Mouse (Mus musculus): ENCODE measurements around the gene Rasl11a. TPM values are rescaled to one million over a fixed set of nuclear protein-coding genes. Genes with fewer than 3 reads are reported as not detected.

Gene Rasl11a
- polyA plus RNA-seq, 1 experiment from 2014 or later: 15.1 TPM

DNA sequence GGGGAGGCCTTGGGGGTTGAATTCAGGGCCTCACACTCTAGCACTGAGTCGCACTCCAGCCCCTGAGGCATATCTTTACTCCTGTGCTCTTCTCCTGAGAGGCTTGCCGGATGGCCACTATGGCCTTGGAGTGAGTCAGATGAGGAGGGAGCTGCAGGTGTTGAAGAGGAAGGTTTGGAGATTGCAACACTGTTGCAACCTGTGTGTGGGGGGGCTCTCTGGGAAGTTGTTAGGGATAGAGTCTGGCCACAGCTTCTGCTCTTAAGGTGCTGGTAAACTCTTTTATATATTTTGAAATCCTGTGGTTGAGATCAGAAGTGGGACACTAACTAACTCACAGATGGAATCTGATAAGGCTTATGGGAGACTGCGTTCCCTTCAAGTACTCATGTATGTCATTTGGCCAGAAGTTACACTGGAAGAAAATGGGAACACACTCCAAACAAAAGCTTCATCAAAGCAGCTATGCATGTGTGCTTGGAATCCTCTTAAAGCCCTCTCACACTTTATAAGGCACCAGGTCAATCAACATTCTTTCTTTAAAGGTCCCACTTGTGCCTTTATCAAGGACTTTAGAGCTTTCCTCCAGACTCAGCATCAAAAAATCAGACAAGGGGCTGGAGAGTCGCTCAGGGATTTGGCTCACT lies 4.2 kb downstream of the Rasl11a start:
- no peaks in the 10 kb centered on the region for H3K36me3 ChIP-seq
- H3K27ac ChIP-seq: no peak overlapping the region
- H3K9me3 ChIP-seq: no peaks in the 10 kb centered on the region
- 86% methylated on average over 4 of the region's 4 CpGs for WGBS
- no peak for DNase-seq (ENCODE audit: low spot score)
- peaks cover 16% of the 10 kb centered on the region for H3K4me1 ChIP-seq
- H3K27me3 ChIP-seq (ENCODE audit: insufficient read depth, poor library complexity, severe bottlenecking): no peaks in the 10 kb centered on the region
- no peak overlapping the region for H3K4me3 ChIP-seq

DNA sequence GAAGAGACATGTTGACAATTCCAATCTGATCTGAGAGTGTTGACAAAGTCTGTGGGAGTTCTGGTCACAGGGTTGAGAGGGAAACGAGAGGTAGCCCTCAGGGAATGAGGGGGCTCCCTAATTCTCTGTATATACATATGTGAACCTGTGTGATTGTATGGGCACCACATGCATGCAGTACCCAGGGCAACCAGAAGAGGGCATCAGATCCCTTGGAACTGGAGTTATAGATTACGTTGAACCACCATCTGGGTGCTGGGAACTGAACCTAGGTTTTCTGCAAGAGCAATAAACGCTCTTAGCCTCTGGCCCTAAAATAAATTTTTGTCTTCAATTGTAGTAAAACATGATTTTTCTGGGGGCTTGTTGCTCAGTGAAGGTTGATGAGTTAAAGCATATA lies 11.2 kb downstream of the Rasl11a start:
- 79% methylated on average over 3 of the region's 3 CpGs for WGBS
- Histone ChIP-seq H3K4me1 (no peaks in the 10 kb centered on the region), H3K36me3 (no peaks in the 10 kb centered on the region), H3K27ac (no peak overlapping the region), H3K27me3 (ENCODE audit: insufficient read depth, poor library complexity, severe bottlenecking) (no peaks in the 10 kb centered on the region), H3K4me3 (no peak overlapping the region), H3K9me3 (no peaks in the 10 kb centered on the region)
- DNase-seq (ENCODE audit: low spot score): no peak

DNA sequence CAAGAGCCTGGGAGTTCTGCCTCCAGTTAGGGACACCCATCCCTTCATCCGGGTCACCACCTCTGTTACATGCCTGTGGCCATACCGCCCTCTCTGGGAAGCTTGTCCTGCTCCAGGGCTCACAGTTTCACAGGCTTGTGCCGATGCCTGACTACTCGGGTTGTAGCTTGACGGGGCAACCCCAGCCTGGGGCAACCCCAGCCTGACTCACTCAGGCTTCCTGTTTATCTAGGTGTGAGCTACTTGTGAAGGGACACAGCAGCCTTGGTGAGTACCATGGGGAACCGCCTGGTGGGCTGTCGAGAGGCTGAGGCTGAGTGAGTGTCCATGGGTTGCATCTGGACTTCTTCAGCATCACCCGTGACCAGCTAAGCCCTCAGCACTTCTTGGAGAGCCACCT lies 12.7 kb downstream of the Rasl11a start:
- H3K4me1 ChIP-seq: no peaks in the 10 kb centered on the region
- H3K9me3 ChIP-seq: no peaks in the 10 kb centered on the region
- 59% methylated on average over 8 of the region's 8 CpGs for WGBS
- H3K4me3 ChIP-seq: no peak overlapping the region
- H3K27me3 ChIP-seq (ENCODE audit: insufficient read depth, poor library complexity, severe bottlenecking): no peaks in the 10 kb centered on the region
- H3K36me3 ChIP-seq: no peaks in the 10 kb centered on the region
- H3K27ac ChIP-seq: no peak overlapping the region
- no peak for DNase-seq (ENCODE audit: low spot score)

DNA sequence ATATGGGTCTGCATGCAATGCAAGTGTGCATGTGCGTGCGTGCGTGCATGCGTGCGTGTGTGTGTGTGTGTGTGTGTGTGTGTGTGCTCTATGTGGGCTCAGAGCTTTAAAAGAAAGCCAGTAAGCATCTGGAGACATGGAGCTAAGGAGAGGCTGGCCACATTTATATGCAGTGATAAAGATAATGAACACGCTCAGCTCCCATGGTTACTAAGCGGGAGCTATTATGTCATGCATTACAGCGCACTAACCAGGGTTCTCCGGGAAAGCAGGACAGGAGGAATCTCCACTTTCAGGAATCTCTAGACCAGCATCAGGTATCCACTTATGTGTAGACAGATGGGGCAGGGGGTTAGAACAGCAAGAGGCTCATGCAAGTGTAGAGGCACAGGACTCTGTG lies 13.9 kb downstream of the Rasl11a start:
- no peak for DNase-seq (ENCODE audit: low spot score)
- no peaks in the 10 kb centered on the region for H3K27me3 ChIP-seq (ENCODE audit: insufficient read depth, poor library complexity, severe bottlenecking)
- no peaks in the 10 kb centered on the region for H3K36me3 ChIP-seq
- no peaks in the 10 kb centered on the region for H3K9me3 ChIP-seq
- no peak overlapping the region for H3K27ac ChIP-seq
- no peaks in the 10 kb centered on the region for H3K4me1 ChIP-seq
- 89% methylated on average over 9 of the region's 9 CpGs for WGBS
- no peak overlapping the region for H3K4me3 ChIP-seq

DNA sequence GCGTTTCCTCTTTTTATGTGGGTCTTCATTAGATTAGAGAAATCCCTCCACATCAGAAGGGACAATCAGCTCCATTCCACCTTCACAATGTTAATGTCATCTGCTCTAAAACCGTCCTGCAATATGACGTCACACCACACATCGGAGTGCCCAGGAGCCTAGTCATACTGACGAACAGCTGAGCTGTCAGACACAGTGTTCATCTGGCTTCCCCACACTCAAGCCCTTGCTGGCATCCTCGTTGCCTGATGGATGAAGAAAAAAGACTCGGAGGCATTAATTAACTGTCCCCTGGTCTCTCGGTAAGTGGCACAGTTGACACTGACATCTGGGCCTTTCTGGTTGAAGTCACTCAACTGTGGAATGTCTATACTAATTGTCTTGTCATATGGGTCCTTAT lies 14.4 kb downstream of the Rasl11a start:
- no peaks in the 10 kb centered on the region for H3K9me3 ChIP-seq
- WGBS: 78% methylated on average over 8 of the region's 8 CpGs

DNA sequence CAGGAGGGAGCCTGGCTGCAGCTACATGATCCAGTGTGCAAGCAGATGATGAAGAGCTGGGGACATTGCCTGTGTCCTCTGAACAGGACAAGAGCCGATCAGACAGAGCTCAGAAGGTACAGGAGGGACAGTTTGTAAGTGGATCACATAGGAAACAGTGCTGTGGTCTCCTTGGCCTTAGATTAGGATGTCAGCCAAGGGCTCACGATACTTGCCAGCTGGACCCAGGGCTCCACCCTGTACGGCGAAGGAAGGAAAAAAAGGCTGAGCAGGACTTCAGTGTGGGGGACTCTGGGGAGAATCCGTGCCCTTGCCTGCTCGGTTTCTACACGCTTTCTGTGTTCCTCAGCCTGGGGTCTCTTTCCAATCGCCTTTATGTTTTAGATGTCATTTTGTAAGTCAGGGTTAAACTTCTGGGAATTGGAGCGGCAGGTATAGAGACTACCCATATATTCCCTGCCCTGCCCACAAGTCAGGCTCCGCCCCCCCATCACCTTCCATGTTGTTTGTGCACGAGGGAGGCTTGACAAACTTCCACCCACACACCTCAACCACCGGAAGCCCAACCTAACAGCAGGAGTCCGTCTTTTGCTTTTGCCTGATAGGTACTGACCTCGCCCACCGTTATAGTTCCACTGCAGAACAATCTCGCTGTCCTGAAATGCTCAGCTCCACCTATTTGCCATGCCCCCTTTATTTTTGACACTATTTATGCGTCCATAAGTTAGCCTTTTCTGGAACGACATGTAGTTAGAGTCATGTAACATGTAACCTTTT lies 15.5 kb downstream of the Rasl11a start:
- Histone ChIP-seq H3K27me3 (ENCODE audit: insufficient read depth, poor library complexity, severe bottlenecking) (no peaks in the 10 kb centered on the region), H3K4me3 (no peak overlapping the region), H3K27ac (no peak overlapping the region), H3K4me1 (no peaks in the 10 kb centered on the region), H3K9me3 (no peaks in the 10 kb centered on the region), H3K36me3 (no peaks in the 10 kb centered on the region)
- DNase-seq (ENCODE audit: low spot score): no peak
- 74% methylated on average over 18 of the region's 18 CpGs for WGBS

More for the DNA sequence above, 14.4 kb downstream of the Rasl11a start:
- no peaks in the 10 kb centered on the region for H3K27me3 ChIP-seq (ENCODE audit: insufficient read depth, poor library complexity, severe bottlenecking)
- no peaks in the 10 kb centered on the region for H3K4me1 ChIP-seq
- no peaks in the 10 kb centered on the region for H3K36me3 ChIP-seq
- DNase-seq (ENCODE audit: low spot score): no peak
- H3K27ac ChIP-seq: no peak overlapping the region
- no peak overlapping the region for H3K4me3 ChIP-seq

DNA sequence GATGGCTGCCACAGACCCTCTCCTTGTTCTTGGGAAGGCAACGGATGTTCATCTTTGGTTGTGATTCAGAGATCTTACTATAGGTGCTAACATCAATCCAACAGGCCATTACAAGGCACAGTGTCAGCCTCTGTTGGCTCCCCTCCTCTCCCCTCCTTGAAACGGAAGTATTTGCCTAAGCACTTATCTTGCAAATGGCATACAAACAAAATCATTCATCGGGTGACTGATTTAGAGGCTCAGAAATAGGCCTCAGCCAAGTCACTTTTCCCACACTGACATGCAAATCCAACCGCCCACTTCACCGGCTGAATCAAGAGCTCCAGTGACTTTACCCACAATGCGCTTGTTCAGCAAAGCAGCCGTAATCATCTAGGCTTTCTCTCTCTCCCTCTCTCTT lies 16.7 kb downstream of the Rasl11a start:
- WGBS: 46% methylated on average over 7 of the region's 7 CpGs
- Histone ChIP-seq H3K9me3 (no peaks in the 10 kb centered on the region), H3K27ac (no peak overlapping the region), H3K4me3 (no peak overlapping the region), H3K36me3 (no peaks in the 10 kb centered on the region), H3K4me1 (no peaks in the 10 kb centered on the region), H3K27me3 (ENCODE audit: insufficient read depth, poor library complexity, severe bottlenecking) (no peaks in the 10 kb centered on the region)
- DNase-seq (ENCODE audit: low spot score): no peak

DNA sequence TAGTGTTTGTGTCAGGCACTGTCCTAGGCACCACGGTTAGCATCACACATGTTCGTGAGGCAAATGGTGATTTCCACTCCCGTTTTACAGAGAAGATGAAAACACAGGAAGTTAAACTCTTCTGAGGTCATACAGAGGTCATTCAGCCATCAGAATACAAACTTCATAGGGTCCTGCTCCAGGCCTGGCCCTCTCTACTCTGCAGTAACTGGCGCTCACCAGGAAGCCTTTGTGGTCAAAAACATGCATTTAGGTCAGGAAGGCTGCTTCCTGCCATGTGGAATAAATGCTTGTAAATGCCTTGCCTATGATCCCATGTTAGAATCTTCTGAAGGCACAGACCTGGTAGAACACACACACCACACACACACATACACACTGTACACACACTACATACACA lies 20.6 kb downstream of the Rasl11a start:
- Histone ChIP-seq H3K4me3 (no peak overlapping the region), H3K9me3 (no peaks in the 10 kb centered on the region), H3K4me1 (peaks cover 16% of the 10 kb centered on the region), H3K27ac (no peak overlapping the region), H3K27me3 (ENCODE audit: insufficient read depth, poor library complexity, severe bottlenecking) (no peaks in the 10 kb centered on the region), H3K36me3 (no peaks in the 10 kb centered on the region)
- DNase-seq (ENCODE audit: low spot score): no peak
- WGBS: 70% methylated on average over 4 of the region's 4 CpGs

DNA sequence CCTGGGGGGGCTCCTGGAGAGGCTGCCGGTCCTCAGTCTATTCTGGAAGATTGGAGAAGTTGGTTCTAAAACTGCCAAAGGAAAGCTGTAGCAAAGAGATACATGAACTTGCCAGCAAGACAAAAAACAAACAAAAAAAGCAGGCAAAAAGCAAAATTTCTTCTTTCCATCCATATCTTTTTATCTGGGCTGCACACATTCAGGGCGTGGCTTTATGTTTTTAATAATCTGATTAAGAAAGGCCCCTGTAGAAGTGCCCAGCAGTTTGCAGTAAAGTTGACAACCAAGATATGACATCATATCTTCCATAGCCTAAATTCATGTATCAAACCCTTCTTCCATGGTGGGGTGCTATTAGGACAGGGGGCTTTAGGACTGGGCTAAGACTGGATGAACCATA lies 21.4 kb downstream of the Rasl11a start:
- no peaks in the 10 kb centered on the region for H3K36me3 ChIP-seq
- no peak for DNase-seq (ENCODE audit: low spot score)
- no peaks in the 10 kb centered on the region for H3K9me3 ChIP-seq
- no peak overlapping the region for H3K4me3 ChIP-seq
- peaks cover 16% of the 10 kb centered on the region for H3K4me1 ChIP-seq
- no peak overlapping the region for H3K27ac ChIP-seq
- H3K27me3 ChIP-seq (ENCODE audit: insufficient read depth, poor library complexity, severe bottlenecking): no peaks in the 10 kb centered on the region
- WGBS: 89% methylated on average over 2 of the region's 2 CpGs

DNA sequence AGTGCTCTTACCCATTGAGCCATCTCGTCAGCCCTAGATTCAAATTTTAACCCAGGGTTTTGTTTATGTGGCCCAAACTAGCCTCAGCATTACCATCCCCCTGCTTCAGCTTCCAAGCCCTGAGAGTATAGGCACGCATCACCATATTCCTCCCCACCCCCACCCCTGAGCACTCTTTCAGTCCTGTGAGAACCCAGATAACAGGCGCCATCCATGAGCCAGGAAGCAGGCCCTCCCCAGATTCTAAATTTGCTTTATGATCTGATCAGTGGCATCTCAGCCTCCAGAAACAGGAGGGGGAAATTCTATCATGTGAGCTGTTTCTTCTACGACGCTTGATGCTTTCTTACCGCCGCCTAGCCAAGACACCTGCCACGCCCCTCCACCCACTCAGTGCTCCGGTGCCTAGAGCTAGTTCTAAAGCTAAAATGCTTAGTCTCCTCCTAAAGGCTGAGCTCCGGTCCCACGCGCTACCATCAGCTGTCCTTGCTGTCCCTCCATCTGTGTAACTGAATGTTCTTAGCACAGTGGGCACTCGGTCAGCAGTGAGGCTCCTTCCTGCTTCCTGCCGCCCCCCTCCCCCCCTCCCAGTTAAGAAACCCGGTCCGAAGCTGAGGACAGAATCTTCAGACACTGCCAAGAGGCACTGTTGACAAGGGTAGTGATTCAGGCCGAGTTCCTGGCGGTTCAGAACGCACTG lies 22.5 kb downstream of the Rasl11a start:
- Histone ChIP-seq H3K4me3 (peak overlapping the region; percentile 54), H3K4me1 (peaks cover 16% of the 10 kb centered on the region), H3K27ac (peak overlapping the region; percentile 83), H3K36me3 (no peaks in the 10 kb centered on the region), H3K9me3 (no peaks in the 10 kb centered on the region), H3K27me3 (ENCODE audit: insufficient read depth, poor library complexity, severe bottlenecking) (no peaks in the 10 kb centered on the region)
- 4% methylated on average over 19 of the region's 19 CpGs for WGBS
- no peak for DNase-seq (ENCODE audit: low spot score)

DNA sequence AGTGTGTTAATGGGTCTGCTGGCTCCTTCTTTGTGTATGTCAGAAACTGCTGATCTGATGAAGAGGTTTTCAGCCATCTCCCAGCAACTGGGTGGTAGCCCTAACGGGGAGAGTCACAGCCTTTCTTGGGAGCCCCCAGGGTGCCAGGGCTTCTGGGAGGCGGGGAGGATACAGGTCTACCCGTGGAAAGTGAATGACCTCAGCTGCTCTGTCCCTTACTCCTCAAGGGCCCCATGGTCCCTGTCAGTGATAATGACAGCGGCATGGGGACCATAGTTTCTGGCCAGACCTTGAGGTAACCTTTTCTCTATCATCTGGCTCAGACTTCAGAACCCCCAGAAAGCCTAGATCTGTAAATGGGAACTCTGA lies 23.1 kb downstream of the Rasl11a start:
- H3K27ac ChIP-seq: peak overlapping the region; percentile 83
- no peak for DNase-seq (ENCODE audit: low spot score)
- H3K27me3 ChIP-seq (ENCODE audit: insufficient read depth, poor library complexity, severe bottlenecking): no peaks in the 10 kb centered on the region
- peak overlapping the region; percentile 54 for H3K4me3 ChIP-seq
- peaks cover 16% of the 10 kb centered on the region for H3K4me1 ChIP-seq
- H3K36me3 ChIP-seq: no peaks in the 10 kb centered on the region
- WGBS: 1% methylated on average over 4 of the region's 4 CpGs
- H3K9me3 ChIP-seq: no peaks in the 10 kb centered on the region

DNA sequence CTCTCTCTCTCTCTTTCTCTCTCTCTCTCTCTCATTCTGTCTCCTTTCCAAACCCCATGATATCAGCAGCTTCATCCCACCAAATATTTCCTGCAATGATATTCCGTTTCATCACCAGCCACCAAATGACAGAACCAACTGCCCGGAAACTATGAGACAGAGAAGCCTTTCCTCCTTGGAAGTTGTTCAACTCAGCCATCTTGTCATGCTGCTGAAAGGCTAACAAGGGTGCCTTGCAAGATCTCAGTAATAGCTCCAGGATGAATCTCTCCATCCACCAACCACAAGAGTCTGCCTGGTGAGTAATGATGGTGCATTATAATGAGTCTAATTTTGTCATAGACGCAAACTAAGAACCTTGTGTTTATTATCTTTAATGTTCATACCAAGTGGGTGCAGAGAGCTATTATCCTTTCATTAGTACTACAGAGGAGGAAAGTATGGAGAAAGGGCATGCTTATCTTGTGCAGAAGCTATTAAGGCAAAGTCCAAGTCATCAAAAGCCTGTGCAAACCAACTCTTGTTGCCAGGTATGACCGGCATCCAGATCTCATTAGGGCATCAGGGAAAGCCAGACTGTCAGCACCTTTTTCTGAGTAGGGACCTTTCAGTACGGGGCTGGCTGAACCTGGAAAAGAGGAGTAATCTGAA lies 28.2 kb downstream of the Rasl11a start:
- peaks cover 4% of the 10 kb centered on the region for H3K4me1 ChIP-seq
- DNase-seq (ENCODE audit: low spot score): no peak
- no peaks in the 10 kb centered on the region for H3K9me3 ChIP-seq
- H3K4me3 ChIP-seq: no peak overlapping the region
- no peaks in the 10 kb centered on the region for H3K36me3 ChIP-seq
- no peak overlapping the region for H3K27ac ChIP-seq
- no peaks in the 10 kb centered on the region for H3K27me3 ChIP-seq (ENCODE audit: insufficient read depth, poor library complexity, severe bottlenecking)
- WGBS: 77% methylated on average over 5 of the region's 5 CpGs

DNA sequence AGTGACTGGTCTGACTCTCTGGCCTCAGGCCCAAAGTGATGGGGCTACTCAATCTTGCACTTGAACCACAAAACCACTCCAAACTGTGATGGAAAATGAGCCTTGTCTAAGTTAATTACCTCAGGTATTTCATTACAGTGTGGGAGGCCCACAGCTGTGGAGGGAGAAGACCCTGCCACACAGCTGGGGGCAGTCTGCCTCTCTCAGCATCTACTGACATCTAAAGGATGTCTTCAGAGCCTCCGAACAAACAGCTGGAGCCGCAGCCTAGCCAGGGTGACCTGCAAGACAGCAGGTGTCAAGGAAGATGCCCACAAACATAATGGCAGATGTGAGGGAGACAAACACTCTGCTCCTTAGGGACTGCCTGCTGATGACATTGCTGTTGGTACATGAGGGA lies 31.2 kb downstream of the Rasl11a start:
- H3K36me3 ChIP-seq: no peaks in the 10 kb centered on the region
- H3K4me1 ChIP-seq: no peaks in the 10 kb centered on the region
- H3K4me3 ChIP-seq: no peak overlapping the region
- DNase-seq (ENCODE audit: low spot score): no peak
- no peaks in the 10 kb centered on the region for H3K9me3 ChIP-seq
- 76% methylated on average over 2 of the region's 2 CpGs for WGBS
- H3K27ac ChIP-seq: no peak overlapping the region
- no peaks in the 10 kb centered on the region for H3K27me3 ChIP-seq (ENCODE audit: insufficient read depth, poor library complexity, severe bottlenecking)
